Mouse (Mus musculus): ENCODE measurements at regions not wholly inside any gene's neighbourhood (a gene's known extent, or its start where the extent isn't known, plus 50 kb on each side); places are given as distances from the start of the nearest gene placed in this dataset.

GRCm38 (mm10) chr14:105504376-105504775, 246.0 kb downstream of the Ndfip2 start:
- TF ChIP-seq CTCF (IDR thresholded peaks at IDR 0.05; ENCODE audit: borderline replicate concordance, insufficient read depth, low read length) (no peak), POLR2A (IDR thresholded peaks at IDR 0.05; ENCODE audit: low read depth, low read length) (no peak)

Data from embryonic fibroblast, embryonic 13.5 days (primary cell).